Mouse (Mus musculus): ENCODE data around the gene Gm14226.
"Not testable (repeated sequence)": the region's sequence is repeated elsewhere in the genome, so short reads cannot be mapped to it uniquely, and the experiment has no call there.

Gm14226 gene

DNA sequence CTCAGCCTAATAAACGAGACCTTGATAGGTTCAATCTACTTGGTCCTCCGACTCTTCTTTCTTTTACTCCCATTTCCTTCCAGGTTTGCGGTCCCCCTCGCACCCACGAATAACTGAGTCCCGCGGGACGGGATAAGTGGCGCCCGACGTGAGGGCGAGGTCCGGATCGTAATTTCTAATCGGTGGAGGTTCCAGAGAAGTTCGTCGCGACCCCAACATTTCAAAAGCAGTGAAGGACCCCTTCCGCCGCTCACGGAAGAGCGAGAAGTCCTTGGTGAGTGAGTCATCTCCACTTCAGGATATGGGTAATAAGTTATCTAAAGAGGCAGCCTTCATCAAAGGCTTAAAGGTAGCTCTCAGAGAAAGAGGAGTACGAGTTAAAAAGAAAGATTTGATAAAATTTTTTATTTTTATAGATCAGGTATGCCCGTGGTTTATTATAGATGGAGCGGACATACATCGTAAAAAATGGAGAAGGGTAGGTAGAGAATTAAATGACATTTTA is at the start of gene Gm14226:
TSS of gene Gm14226 (plus strand) at position 16 of the 505 bp plus-strand sequence.
- DNase-seq (ENCODE audit: low read depth, low spot score) = not testable (repeated sequence)

DNA sequence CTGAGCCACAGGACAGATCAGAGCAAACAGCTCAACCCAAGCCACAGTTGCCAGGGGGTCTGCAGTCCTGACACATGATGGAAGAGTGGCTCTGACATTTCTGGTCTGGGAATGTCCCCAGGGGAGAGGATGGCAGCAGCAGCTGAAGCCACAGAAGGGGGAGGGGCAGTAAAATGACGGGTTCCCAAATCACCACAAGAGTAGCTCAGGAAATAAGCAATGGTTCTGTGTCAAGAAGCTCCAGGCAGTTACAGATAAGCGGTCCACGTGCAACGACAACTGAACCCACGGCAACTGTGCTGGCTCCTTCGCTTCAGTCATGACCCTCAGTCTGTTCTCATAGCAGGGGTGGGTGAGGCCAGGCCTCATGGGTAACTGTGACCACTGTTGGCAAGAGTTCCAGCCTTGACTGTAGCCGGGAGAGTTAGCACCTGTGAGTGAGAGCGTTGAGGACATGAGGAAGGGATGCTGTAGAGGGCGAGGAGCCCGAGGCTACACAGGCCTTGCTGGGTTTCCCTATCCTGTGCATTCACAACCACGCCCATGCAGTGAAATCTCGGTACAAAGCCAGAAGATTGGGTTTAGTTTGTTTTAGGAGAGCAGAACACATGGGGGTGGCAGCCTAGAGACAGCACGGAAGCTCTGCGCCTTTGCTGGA is 48.2 kb upstream of the Gm14226 start:
- peak; percentile 51 for DNase-seq (ENCODE audit: low read depth, low spot score)

DNA sequence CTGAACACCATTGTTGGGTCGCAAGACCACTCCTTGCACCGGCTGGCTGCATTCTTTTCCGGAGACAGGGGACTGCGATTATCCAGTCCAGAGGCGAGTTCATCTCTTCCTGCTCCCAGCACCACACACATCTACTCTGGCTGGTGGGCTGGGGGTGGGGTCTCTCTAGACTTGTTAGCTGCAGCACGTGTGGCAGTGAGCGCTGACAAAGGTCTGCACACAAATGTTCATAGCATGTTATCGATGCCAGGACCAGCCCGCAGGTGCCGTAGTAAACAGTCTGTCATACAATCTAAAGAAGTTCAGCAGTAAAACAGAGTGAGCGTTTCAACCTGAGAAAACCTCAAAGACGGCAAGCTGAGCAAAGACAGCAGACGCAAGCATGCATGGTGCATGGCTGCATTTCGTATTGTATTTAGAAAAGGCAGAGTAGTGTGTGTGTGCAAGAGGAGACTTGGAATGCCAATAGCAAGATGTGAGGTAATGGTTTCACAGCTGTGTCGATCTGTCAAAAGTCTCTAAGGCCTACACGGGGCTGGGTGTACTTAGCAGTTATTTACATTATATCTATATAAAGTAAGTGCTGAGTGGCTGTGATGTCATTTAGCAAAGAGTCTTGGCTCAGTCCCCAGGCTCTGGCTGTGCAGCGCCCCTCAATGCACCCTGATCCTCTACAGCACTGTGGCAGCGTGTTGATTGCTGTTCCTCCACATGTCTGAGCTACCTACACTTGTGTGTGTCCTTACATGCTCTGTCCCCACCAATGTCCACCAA is 46.0 kb upstream of the Gm14226 start:
- DNase-seq (ENCODE audit: low read depth, low spot score) = peak; percentile 18

DNA sequence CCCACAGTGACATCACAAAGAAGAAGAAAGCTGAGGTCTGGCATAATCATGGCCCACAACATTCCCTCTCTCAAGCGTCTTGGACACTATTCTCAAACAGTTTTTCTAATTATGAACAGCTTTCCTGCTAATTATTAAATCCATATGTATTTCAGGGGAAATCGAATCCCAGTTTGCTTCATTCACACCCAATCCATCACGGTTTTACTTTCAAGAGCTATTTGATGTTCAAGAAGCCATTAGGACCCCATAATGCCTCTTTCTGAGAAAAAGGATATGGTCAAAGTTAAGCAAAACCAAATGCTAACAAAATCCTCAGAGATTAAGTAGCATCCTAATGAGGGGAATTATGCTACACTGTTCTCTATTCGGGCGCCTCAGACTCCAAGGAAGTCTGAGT is 45.1 kb upstream of the Gm14226 start:
- DNase-seq (ENCODE audit: low read depth, low spot score) = no peak

GRCm38 (mm10) chr2:154986609-154987008 is 31.5 kb upstream of the Gm14226 start:
- no peak for DNase-seq (ENCODE audit: low read depth, low spot score)

GRCm38 (mm10) chr2:154991411-154991810 is 26.7 kb upstream of the Gm14226 start:
- no peak for DNase-seq (ENCODE audit: low read depth, low spot score)

- no peak for DNase-seq (ENCODE audit: low read depth, low spot score)
These were observed 26.0 kb upstream of the Gm14226 start for GRCm38 (mm10) chr2:154992083-154992482.

- DNase-seq (ENCODE audit: low read depth, low spot score) = no peak
These were observed 12.6 kb upstream of the Gm14226 start for GRCm38 (mm10) chr2:155005491-155005890.

DNA sequence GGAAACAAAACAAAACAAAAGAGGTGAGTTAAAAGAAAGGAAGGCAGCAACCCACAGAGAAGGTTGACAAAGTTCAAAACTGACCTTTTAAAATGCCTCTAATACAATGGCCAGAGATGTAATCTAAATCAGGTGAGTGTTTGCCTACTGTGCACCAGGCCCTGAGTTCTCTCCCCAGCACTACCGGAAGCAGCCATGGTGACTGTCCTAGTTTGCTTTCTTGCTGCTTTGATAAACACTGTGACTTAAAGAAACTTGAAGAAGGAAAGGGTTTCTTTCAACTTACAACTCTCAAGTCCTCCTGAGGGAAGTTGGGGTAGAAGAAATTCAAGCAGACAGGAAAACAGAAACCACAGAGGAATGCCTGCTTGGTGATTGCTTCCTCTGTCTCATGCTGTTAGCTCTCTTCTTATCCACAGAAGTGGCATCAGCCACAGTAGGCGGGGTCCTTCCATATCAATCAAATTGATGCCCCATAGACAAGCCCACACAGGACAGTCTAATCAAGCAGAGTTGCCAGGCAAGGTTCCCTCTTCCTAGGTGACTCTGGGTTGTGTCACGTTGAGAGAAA is 6.9 kb upstream of the Gm14226 start:
- DNase-seq (ENCODE audit: low read depth, low spot score) = peak; percentile 62

GRCm38 (mm10) chr2:155012991-155013390 is 5.1 kb upstream of the Gm14226 start:
- no peak for DNase-seq (ENCODE audit: low read depth, low spot score)

- not testable (repeated sequence) for DNase-seq (ENCODE audit: low read depth, low spot score)
These were observed 1.3 kb upstream of the Gm14226 start for GRCm38 (mm10) chr2:155016751-155017150.

DNA sequence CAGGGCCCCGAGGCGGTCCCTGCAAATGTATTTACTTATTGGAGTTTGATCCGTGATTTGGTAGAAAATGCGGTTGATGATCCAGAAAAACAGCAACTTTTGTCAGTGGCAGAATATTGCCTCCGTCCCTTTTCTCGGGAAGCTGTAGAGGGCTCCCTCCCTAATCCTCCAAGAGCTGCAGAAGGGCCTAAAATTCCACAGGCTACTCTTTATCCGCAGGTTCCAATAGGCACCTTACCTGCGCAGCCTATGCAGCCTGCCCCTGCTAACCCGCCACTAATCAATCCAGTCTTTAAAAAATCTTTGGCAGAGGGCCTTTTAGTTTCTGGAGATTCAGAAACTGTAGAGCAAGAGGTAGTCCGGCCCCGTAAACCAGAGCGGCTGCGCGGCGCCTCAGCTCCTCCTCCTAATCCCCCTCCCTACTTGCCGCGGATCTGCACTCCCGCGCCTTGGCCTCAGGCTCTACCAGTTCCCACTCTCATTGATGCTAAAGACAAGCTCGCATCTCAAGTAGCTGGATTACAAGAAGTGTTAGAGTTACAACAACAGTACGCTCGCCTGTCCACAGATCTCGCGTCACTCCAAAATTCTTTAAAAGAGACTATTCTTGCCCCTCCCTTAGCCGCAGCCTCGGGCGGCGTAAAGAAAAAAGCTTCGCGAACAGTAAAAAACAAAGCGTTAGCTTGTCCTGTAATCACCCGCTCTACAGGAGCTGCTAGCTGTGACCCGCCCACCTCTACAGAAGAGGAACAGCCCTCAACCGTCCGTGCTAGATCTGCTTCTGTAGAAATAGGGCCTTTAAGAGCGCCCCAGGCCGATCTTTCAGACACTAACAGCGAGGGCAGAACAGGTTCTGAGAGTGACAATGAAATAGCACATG is 936 bp downstream of the Gm14226 start:
- DNase-seq (ENCODE audit: low read depth, low spot score) = peak; percentile 82

- DNase-seq (ENCODE audit: low read depth, low spot score) = peak; percentile 87
These were observed 1.6 kb downstream of the Gm14226 start for GRCm38 (mm10) chr2:155019673-155020072.

- not testable (repeated sequence) for DNase-seq (ENCODE audit: low read depth, low spot score)
These were observed 2.3 kb downstream of the Gm14226 start for GRCm38 (mm10) chr2:155020247-155020826.

DNA sequence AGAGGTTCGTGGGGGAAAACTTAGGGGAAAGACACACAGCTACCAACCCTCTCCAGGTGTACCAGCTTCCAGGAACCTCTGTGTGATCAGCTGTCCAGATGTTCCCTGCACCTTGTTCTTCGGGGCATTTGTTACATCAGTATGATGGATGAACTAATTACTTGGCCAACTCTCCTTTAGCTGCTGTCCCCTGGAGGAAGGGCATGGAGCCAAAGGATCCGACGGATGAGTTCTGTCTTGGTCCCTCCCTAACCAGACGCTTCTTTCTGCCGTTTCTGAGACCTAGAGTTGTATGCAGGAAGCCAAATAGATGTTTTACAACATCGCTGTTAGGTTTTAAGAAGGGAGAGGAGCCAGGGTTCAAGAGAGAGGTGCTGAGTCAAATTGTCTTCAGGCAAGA is 12.8 kb downstream of the Gm14226 start:
- DNase-seq (ENCODE audit: low read depth, low spot score) = no peak

DNA sequence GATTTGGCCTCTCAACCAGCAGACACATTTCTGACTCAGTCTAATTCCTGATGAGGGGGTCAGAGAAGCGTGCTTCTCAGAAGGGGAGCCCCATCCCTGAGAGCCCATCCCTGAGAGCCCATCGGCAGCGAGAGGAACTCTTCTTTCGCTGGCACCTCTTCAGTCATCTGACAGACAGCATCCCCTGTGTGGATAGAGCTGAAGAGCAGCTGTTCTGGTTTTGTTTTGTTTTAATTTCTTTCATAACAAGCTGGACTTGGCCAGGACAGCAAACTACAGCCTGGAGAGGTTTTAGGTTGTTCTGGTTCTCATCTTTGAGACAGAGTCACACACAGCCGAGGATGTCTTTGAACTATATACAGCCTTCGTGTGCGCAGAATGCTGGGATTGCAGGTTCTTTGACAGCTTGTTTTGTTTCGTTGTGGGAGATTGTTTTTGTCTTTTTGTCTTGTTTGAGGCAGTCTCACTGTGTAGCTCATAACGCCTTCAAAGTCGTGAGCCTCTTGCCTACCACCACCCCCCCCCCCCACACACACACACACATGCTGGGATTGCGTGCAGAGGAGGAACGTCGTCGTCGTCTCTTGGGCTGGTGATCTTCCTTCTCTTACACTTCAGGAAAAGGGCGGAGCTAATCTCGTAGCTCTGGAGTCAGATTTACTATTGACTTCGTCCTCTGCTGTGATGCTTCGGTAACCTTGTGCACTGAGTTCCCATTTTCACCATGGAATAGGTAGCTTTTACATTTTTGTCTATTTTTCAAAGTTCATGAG is 15.1 kb downstream of the Gm14226 start:
- DNase-seq (ENCODE audit: low read depth, low spot score) = no peak

DNA sequence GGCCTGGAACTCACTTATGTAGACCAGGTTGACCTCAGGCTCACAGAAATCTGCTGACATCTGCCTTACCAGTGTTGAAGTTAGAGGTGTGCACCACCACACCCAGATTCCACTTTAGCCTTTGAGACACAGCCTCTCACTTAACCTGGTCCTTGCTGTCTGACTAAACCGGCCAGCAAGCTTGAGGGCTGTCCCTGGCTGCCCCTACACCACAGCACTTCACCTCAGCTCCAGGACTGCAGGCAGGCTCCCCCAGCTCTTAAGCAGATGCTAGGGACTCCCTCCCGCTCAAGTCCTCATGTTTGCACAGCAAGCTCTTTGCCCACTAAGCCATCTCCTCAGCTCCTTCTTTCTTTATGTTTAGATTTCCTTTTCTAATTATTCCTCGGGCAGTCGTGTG is 21.9 kb downstream of the Gm14226 start:
- no peak for DNase-seq (ENCODE audit: low read depth, low spot score)

DNA sequence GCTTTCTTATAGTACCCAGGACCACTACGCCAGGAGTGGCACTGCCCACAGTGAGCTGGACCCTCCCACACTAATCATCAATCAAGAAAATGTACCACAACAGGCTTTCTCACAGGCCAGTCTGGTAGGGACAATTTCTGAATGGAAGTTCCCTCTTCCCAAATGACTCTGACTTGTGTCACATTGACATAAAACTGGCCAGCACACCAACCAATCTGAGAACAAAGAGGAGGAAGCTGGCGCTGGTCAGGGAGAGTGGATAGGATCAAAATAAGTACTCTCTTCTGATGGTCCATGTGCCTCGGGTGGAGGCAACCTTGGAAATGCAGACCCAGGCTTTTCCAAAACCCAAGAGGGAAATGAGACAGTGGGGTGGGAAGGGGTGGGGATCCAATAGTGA is 26.5 kb downstream of the Gm14226 start:
- DNase-seq (ENCODE audit: low read depth, low spot score) = no peak

DNA sequence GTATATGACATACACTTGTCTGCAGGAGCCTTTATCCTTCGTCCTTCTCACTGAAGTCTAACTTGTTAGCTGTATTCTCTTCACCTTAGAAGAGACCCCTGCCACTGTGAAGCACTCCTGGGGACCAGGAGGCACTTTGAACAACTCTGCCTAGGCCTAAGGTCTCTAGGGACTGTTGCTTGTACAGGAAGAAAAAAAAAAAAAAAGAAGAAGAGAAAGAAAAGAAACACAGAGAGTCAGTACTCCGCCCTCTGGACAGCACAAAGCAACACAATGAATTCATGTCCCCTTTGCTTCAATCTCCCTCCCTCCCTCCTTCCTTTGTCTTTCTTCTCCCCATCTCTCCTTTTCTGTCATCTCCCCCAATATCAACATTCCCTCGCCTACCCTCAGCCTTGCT is 27.0 kb downstream of the Gm14226 start:
- DNase-seq (ENCODE audit: low read depth, low spot score) = no peak

DNA sequence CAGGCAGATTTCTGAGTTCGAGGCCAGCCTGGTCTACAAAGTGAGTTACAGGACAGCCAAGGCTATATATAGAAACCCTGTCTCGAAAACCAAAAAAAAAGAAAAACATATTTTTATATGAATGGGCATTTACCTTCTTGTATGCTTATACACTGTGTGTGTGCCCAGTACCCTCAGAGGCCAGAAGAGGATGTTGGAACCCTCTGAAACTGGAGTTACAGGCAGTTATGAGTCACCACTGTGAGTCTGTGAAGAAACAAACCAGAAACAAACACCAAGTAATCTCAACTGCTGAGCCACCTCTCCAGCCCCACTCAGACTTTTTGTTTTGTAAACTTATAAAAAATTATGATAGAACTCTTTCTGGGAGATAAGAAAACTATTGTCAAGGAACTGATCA is 28.7 kb downstream of the Gm14226 start:
- no peak for DNase-seq (ENCODE audit: low read depth, low spot score)
